Mouse (Mus musculus): ENCODE measurements around the gene Zfp821. TPM values are rescaled to one million over a fixed set of nuclear protein-coding genes. Genes with fewer than 3 reads are reported as not detected.

Zfp821 gene
- total and polyA plus RNA-seq, 3 experiments = 3.4 to 5.2 (median 5.1) TPM

GRCm38 (mm10) chr8:109760221-109760620 is 54.9 kb downstream of the Zfp821 start:
- Histone ChIP-seq H3K79me2 (replicated peaks; ENCODE audit: control insufficient read depth, extremely low read depth, insufficient read depth, poor library complexity, severe bottlenecking) (no peaks in the 10 kb centered on the region), H3K4me1 (ENCODE audit: control insufficient read depth in 1 of 2, insufficient read depth in 2 of 2) (no peaks in the 10 kb centered on the region), H3K4me3 (replicated peaks in 1 of 3; ENCODE audit: low read depth in 2 of 3, low read length in 2 of 3, poor library complexity in 1 of 3) (no peak overlapping the region), H3K36me3 (replicated peaks in 1 of 2; ENCODE audit: control insufficient read depth in 1 of 2, insufficient read depth in 1 of 2, low read length in 1 of 2) (peaks cover 0 to 2% of the 10 kb centered on the region in 2 experiments), H3K4me2 (ENCODE audit: insufficient read depth, low read depth, poor library complexity, severe bottlenecking) (no peak overlapping the region), H3K9ac (ENCODE audit: insufficient read depth, low read depth) (no peak overlapping the region), H3K9me3 (replicated peaks; ENCODE audit: low read length) (peaks cover 16% of the 10 kb centered on the region), H3K27me3 (replicated peaks) (no peaks in the 10 kb centered on the region), H3K27ac (ENCODE audit: insufficient read depth, low read depth) (no peak overlapping the region)
- dilution Hi-C loops (cut with MboI; ENCODE audit: extremely low pct_ligation_motif_present, extremely low pct_unique_long_range_greater_than_20kb, low sequenced_read_pairs) (no loop called here), in situ Hi-C loops (cut with MboI; ENCODE audit: low pct_ligation_motif_present, low pct_unique_long_range_greater_than_20kb, low sequenced_read_pairs) (no loop called here)
- TF ChIP-seq CTCF (conservative IDR thresholded peaks at IDR 0.05 in 1 of 2, IDR thresholded peaks at IDR 0.05 in 1 of 2; ENCODE audit: low read depth in 2 of 2, low read length in 2 of 2) = no peak
- DNase-seq (ENCODE audit: extremely low read depth) = no peak

- TF ChIP-seq TBP (conservative IDR thresholded peaks at IDR 0.05; ENCODE audit: low read depth, low read length) (no peak), ETS1 (conservative IDR thresholded peaks at IDR 0.05; ENCODE audit: low read depth, low read length) (no peak), KAT2A (IDR thresholded peaks at IDR 0.05; ENCODE audit: insufficient replicate concordance, low read length) (no peak), RAD21 (IDR thresholded peaks at IDR 0.05; ENCODE audit: low read depth, low read length) (no peak), ZKSCAN1 (IDR thresholded peaks at IDR 0.05; ENCODE audit: borderline replicate concordance, low read depth, low read length) (no peak), MEF2A (IDR thresholded peaks at IDR 0.05; ENCODE audit: borderline replicate concordance, low read depth, low read length) (no peak), EP300 (IDR thresholded peaks at IDR 0.05; ENCODE audit: low read length) (no peak), E2F4 (IDR thresholded peaks at IDR 0.05; ENCODE audit: insufficient replicate concordance, low read depth, low read length) (no peak), ELF1 (IDR thresholded peaks at IDR 0.05; ENCODE audit: low read depth, low read length) (no peak), POLR2A (IDR thresholded peaks at IDR 0.05; ENCODE audit: low read depth, low read length) (no peak), USF2 (conservative IDR thresholded peaks at IDR 0.05; ENCODE audit: low read depth, low read length) (no peak), POLR2AphosphoS2 (IDR thresholded peaks at IDR 0.05; ENCODE audit: low read depth, low read length) (no peak), CTCF (conservative IDR thresholded peaks at IDR 0.05 in 1 of 2, IDR thresholded peaks at IDR 0.05 in 1 of 2; ENCODE audit: low read depth in 2 of 2, low read length in 2 of 2) (no peak)
- Histone ChIP-seq H3K36me3 (replicated peaks in 1 of 2; ENCODE audit: control insufficient read depth in 1 of 2, insufficient read depth in 1 of 2, low read length in 1 of 2) (peaks cover 0 to under 1% of the 10 kb centered on the region in 2 experiments), H3K9ac (ENCODE audit: insufficient read depth, low read depth) (no peak overlapping the region), H3K27me3 (replicated peaks) (no peaks in the 10 kb centered on the region), H3K27ac (ENCODE audit: insufficient read depth, low read depth) (no peak overlapping the region), H3K9me3 (replicated peaks; ENCODE audit: low read length) (peaks cover 16% of the 10 kb centered on the region), H3K79me2 (replicated peaks; ENCODE audit: control insufficient read depth, extremely low read depth, insufficient read depth, poor library complexity, severe bottlenecking) (no peaks in the 10 kb centered on the region), H3K4me3 (replicated peaks in 1 of 3; ENCODE audit: low read depth in 2 of 3, low read length in 2 of 3, poor library complexity in 1 of 3) (no peak overlapping the region), H3K4me1 (ENCODE audit: control insufficient read depth in 1 of 2, insufficient read depth in 2 of 2) (no peaks in the 10 kb centered on the region; a peak in 1 of 4 replicates), H3K4me2 (ENCODE audit: insufficient read depth, low read depth, poor library complexity, severe bottlenecking) (no peak overlapping the region)
- no peak for DNase-seq (ENCODE audit: extremely low read depth)
- in situ Hi-C loops (cut with MboI; ENCODE audit: low pct_ligation_motif_present, low pct_unique_long_range_greater_than_20kb, low sequenced_read_pairs) = no loop called here
- dilution Hi-C loops (cut with MboI; ENCODE audit: extremely low pct_ligation_motif_present, extremely low pct_unique_long_range_greater_than_20kb, low sequenced_read_pairs) = no loop called here
Observed at GRCm38 (mm10) chr8:109764031-109764430, 58.7 kb downstream of the Zfp821 start.

- H3K9ac ChIP-seq (ENCODE audit: insufficient read depth, low read depth) = 0 out of 2 replicates have a peak overlapping the region, but pooled peaks have one; percentile 39
- no peaks in the 10 kb centered on the region for H3K79me2 ChIP-seq (replicated peaks; ENCODE audit: control insufficient read depth, extremely low read depth, insufficient read depth, poor library complexity, severe bottlenecking)
- H3K4me2 ChIP-seq (ENCODE audit: insufficient read depth, low read depth, poor library complexity, severe bottlenecking) = peak overlapping the region; percentile 42
- peak overlapping the region in 2 of 3 experiments; percentile 7 to 10 for H3K4me3 ChIP-seq (replicated peaks in 1 of 3; ENCODE audit: low read depth in 2 of 3, low read length in 2 of 3, poor library complexity in 1 of 3)
- in situ Hi-C loops (cut with MboI; ENCODE audit: low pct_ligation_motif_present, low pct_unique_long_range_greater_than_20kb, low sequenced_read_pairs) (no loop called here), dilution Hi-C loops (cut with MboI; ENCODE audit: extremely low pct_ligation_motif_present, extremely low pct_unique_long_range_greater_than_20kb, low sequenced_read_pairs) (no loop called here)
- H3K36me3 ChIP-seq (replicated peaks in 1 of 2; ENCODE audit: control insufficient read depth in 1 of 2, insufficient read depth in 1 of 2, low read length in 1 of 2) = no peaks in the 10 kb centered on the region
- DNase-seq (ENCODE audit: extremely low read depth) = no peak
- H3K9me3 ChIP-seq (replicated peaks; ENCODE audit: low read length) = peaks cover 16% of the 10 kb centered on the region
- H3K27me3 ChIP-seq (replicated peaks) = no peaks in the 10 kb centered on the region
- TF ChIP-seq USF1 (IDR thresholded peaks at IDR 0.05; ENCODE audit: low read depth, low read length) = no peak
- no peak for TF ChIP-seq E2F4 (IDR thresholded peaks at IDR 0.05; ENCODE audit: insufficient replicate concordance, low read depth, low read length)
- no peak for TF ChIP-seq ZC3H11A (IDR thresholded peaks at IDR 0.05; ENCODE audit: low read depth, low read length)
- TF ChIP-seq PAX5 (IDR thresholded peaks at IDR 0.05; ENCODE audit: low read length) = no peak
- no peak for TF ChIP-seq RCOR1 (conservative IDR thresholded peaks at IDR 0.05; ENCODE audit: low read depth, low read length)
- TF ChIP-seq RAD21 (IDR thresholded peaks at IDR 0.05; ENCODE audit: low read depth, low read length) = no peak
- no peak for TF ChIP-seq POLR2A (IDR thresholded peaks at IDR 0.05; ENCODE audit: low read depth, low read length)
- no peak for TF ChIP-seq CHD2 (IDR thresholded peaks at IDR 0.05; ENCODE audit: low read length)
- TF ChIP-seq MAZ (IDR thresholded peaks at IDR 0.05; ENCODE audit: low read depth, low read length) = no peak
- no peak for TF ChIP-seq MEF2A (IDR thresholded peaks at IDR 0.05; ENCODE audit: borderline replicate concordance, low read depth, low read length)
- TF ChIP-seq MXI1 (IDR thresholded peaks at IDR 0.05; ENCODE audit: low read depth, low read length) = no peak
- H3K27ac ChIP-seq (ENCODE audit: insufficient read depth, low read depth) = no peak overlapping the region
- no peaks in the 10 kb centered on the region; a peak in 1 of 4 replicates for H3K4me1 ChIP-seq (ENCODE audit: control insufficient read depth in 1 of 2, insufficient read depth in 2 of 2)
Observed at GRCm38 (mm10) chr8:109766081-109766480, 60.7 kb downstream of the Zfp821 start.

Data from CH12.LX (cell line).